Mouse (Mus musculus): ENCODE data around the gene Phf21b. TPM values are rescaled to one million over a fixed set of nuclear protein-coding genes. Genes with fewer than 3 reads are reported as not detected.
A peak's percentile ranks its signal among the peaks of the same experiment; 100 is the strongest.
"Not testable (repeated sequence)": the region's sequence is repeated elsewhere in the genome, so short reads cannot be mapped to it uniquely, and the experiment has no call there.

The Phf21b gene
- total and polyA plus RNA-seq, 2 experiments from 2014 or later, result 0.04 to 0.05 TPM

- DNase-seq (ENCODE audit: low spot score) (no peak), ATAC-seq (ENCODE audit: insufficient read depth, low read depth) (peak; percentile 31; the same call in 1 of the 2 replicates)
- Histone ChIP-seq H3K27ac (ENCODE audit: low read depth) (no peak overlapping the region), H3K9ac (replicated peaks; ENCODE audit: low read depth, low read length) (no peak overlapping the region), H3K36me3 (replicated peaks; ENCODE audit: control insufficient read depth, insufficient read depth, low read length) (no peaks in the 10 kb centered on the region), H3K4me2 (ENCODE audit: low read depth, low read length) (no peak overlapping the region), H3K4me3 (ENCODE audit: low read depth, low read length) (no peak overlapping the region), H3K4me1 (ENCODE audit: control insufficient read depth, insufficient read depth) (no peaks in the 10 kb centered on the region), H3K27me3 (ENCODE audit: control insufficient read depth, insufficient read depth, low read length) (no peaks in the 10 kb centered on the region), H3K9me3 (replicated peaks; ENCODE audit: control insufficient read depth, low read length) (no peaks in the 10 kb centered on the region)
- peak; percentile 45 for TF ChIP-seq CTCF (IDR thresholded peaks at IDR 0.05; ENCODE audit: low read depth)
- TF ChIP-seq EP300 (IDR thresholded peaks at IDR 0.05; ENCODE audit: low read depth), result no peak
- WGBS, result 71% methylated on average over 21 of the region's 21 CpGs
Observed at GRCm38 (mm10) chr15:84772191-84773111, 83.4 kb downstream of the Phf21b start.

GRCm38 (mm10) chr15:84769641-84770341 is 86.1 kb downstream of the Phf21b start:
- Histone ChIP-seq H3K4me1 (ENCODE audit: control insufficient read depth, insufficient read depth) (no peaks in the 10 kb centered on the region), H3K9ac (replicated peaks; ENCODE audit: low read depth, low read length) (no peak overlapping the region), H3K27me3 (ENCODE audit: control insufficient read depth, insufficient read depth, low read length) (no peaks in the 10 kb centered on the region), H3K4me3 (ENCODE audit: low read depth, low read length) (no peak overlapping the region), H3K27ac (ENCODE audit: low read depth) (no peak overlapping the region), H3K4me2 (ENCODE audit: low read depth, low read length) (no peak overlapping the region), H3K36me3 (replicated peaks; ENCODE audit: control insufficient read depth, insufficient read depth, low read length) (no peaks in the 10 kb centered on the region), H3K9me3 (replicated peaks; ENCODE audit: control insufficient read depth, low read length) (no peaks in the 10 kb centered on the region)
- 67% methylated on average over 11 of the region's 11 CpGs for WGBS
- DNase-seq (ENCODE audit: low spot score) (no peak), ATAC-seq (ENCODE audit: insufficient read depth, low read depth) (peak; percentile 16; the same call in 1 of the 2 replicates)
- TF ChIP-seq EP300 (IDR thresholded peaks at IDR 0.05; ENCODE audit: low read depth), result no peak
- TF ChIP-seq CTCF (IDR thresholded peaks at IDR 0.05; ENCODE audit: low read depth), result no peak

- DNase-seq (ENCODE audit: low spot score); ATAC-seq (ENCODE audit: insufficient read depth, low read depth); H3K27me3 ChIP-seq (ENCODE audit: control insufficient read depth, insufficient read depth, low read length); H3K36me3 ChIP-seq (replicated peaks; ENCODE audit: control insufficient read depth, insufficient read depth, low read length); H3K9me3 ChIP-seq (replicated peaks; ENCODE audit: control insufficient read depth, low read length); H3K27ac ChIP-seq (ENCODE audit: low read depth); H3K4me1 ChIP-seq (ENCODE audit: control insufficient read depth, insufficient read depth); H3K9ac ChIP-seq (replicated peaks; ENCODE audit: low read depth, low read length); H3K4me3 ChIP-seq (ENCODE audit: low read depth, low read length); H3K4me2 ChIP-seq (ENCODE audit: low read depth, low read length): not testable (repeated sequence)
- 79% methylated on average over 3 of the region's 4 CpGs for WGBS
Observed at GRCm38 (mm10) chr15:84768531-84768930, 87.3 kb downstream of the Phf21b start.

- Histone ChIP-seq H3K9me3 (replicated peaks; ENCODE audit: control insufficient read depth, low read length) (no peaks in the 10 kb centered on the region), H3K27me3 (ENCODE audit: control insufficient read depth, insufficient read depth, low read length) (no peaks in the 10 kb centered on the region), H3K4me2 (ENCODE audit: low read depth, low read length) (no peak overlapping the region), H3K27ac (ENCODE audit: low read depth) (no peak overlapping the region), H3K4me1 (ENCODE audit: control insufficient read depth, insufficient read depth) (no peaks in the 10 kb centered on the region), H3K36me3 (replicated peaks; ENCODE audit: control insufficient read depth, insufficient read depth, low read length) (no peaks in the 10 kb centered on the region), H3K9ac (replicated peaks; ENCODE audit: low read depth, low read length) (no peak overlapping the region), H3K4me3 (ENCODE audit: low read depth, low read length) (no peak overlapping the region)
- ATAC-seq (ENCODE audit: insufficient read depth, low read depth) (no peak), DNase-seq (ENCODE audit: low spot score) (no peak)
- WGBS, result 38% methylated on average over 10 of the region's 10 CpGs
- TF ChIP-seq EP300 (IDR thresholded peaks at IDR 0.05; ENCODE audit: low read depth) (no peak), CTCF (IDR thresholded peaks at IDR 0.05; ENCODE audit: low read depth) (no peak)
Observed at GRCm38 (mm10) chr15:84766621-84767020, 89.2 kb downstream of the Phf21b start.

GRCm38 (mm10) chr15:84763423-84763812 is 92.4 kb downstream of the Phf21b start:
- no peaks in the 10 kb centered on the region for H3K4me1 ChIP-seq (ENCODE audit: control insufficient read depth, insufficient read depth)
- ATAC-seq (ENCODE audit: insufficient read depth, low read depth), result no peak

More at GRCm38 (mm10) chr15:84763423-84763812, 92.4 kb downstream of the Phf21b start:
- H3K27ac ChIP-seq (ENCODE audit: low read depth), result no peak overlapping the region
- H3K36me3 ChIP-seq (replicated peaks; ENCODE audit: control insufficient read depth, insufficient read depth, low read length), result no peaks in the 10 kb centered on the region
- DNase-seq (ENCODE audit: low spot score), result no peak
- H3K4me3 ChIP-seq (ENCODE audit: low read depth, low read length), result no peak overlapping the region
- H3K9ac ChIP-seq (replicated peaks; ENCODE audit: low read depth, low read length), result no peak overlapping the region
- H3K9me3 ChIP-seq (replicated peaks; ENCODE audit: control insufficient read depth, low read length), result no peaks in the 10 kb centered on the region
- H3K4me2 ChIP-seq (ENCODE audit: low read depth, low read length), result no peak overlapping the region
- 50% methylated on average over 7 of the region's 7 CpGs for WGBS
- H3K27me3 ChIP-seq (ENCODE audit: control insufficient read depth, insufficient read depth, low read length), result no peaks in the 10 kb centered on the region
- TF ChIP-seq CTCF (IDR thresholded peaks at IDR 0.05; ENCODE audit: low read depth) (no peak), EP300 (IDR thresholded peaks at IDR 0.05; ENCODE audit: low read depth) (no peak)

All from heart, postnatal 0 days (tissue).